In the genomic region with DNA sequence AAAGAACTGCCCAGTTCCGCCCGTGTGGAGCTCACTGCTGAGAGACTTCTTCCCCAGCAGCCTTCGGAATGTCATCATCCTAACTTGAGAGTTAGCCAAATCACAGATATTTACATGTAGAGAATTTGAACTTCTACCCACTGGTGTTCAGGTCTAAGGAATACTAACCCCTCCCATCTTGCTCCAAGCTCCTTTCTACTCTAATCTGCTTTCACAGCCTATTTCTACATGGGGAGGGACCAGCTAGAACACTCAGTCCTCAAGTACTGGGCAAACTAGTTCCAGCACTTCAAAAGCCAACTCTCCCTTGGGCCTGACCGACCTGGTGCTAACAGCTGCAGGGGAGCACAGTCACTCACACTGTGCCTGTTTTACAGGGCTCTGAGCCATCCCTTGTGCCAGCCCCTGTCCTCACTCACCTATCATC, we compare ENCODE assay signal across 11 mouse cellular contexts. TPM values are rescaled to one million over a fixed set of nuclear protein-coding genes. Genes with fewer than 3 reads are reported as not detected.
DNase-seq lines count a peak whose midpoint lies in the region; ATAC-seq and TF ChIP-seq lines count a peak whose summit lies in the region.
"Had no signal": no experiment of that assay in that cellular context is flagged by ENCODE, and none has a peak within 500 bp of the region (broad histone marks: within the 10 kb centered on the region; RNA-seq: fewer than 3 reads in every experiment).

No protein-coding gene starts in this region.

- DNase-seq in heart, adult 18-20 months: peak; percentile 40 to 59
- no peak for DNase-seq in heart, postnatal 25 days (ENCODE audit: low spot score)
- no peak for DNase-seq in neural tube, embryonic 11.5 days (ENCODE audit: low spot score)
- DNase-seq in neural tube, embryonic 10.5 days (ENCODE audit: extremely low spot score, low spot score): no peak
- DNase-seq in kidney, postnatal 36 days: peak; percentile 32 to 73
- no peak for DNase-seq in cerebellum, adult 2 months
- no peak for DNase-seq in adrenal gland, postnatal 25 days
- DNase-seq: right cerebral cortex, postnatal 25 days; thymus, postnatal 25 days had no signal

- no peak for TF ChIP-seq CTCF in cerebellum, adult 2 months (IDR thresholded peaks at IDR 0.05; ENCODE audit: borderline replicate concordance, insufficient read depth, low read depth, low read length)

- no peaks in the 10 kb centered on the region for H3K27me3 ChIP-seq in neural tube, embryonic 11.5 days (ENCODE audit: control insufficient read depth, insufficient read depth, low read length)
- H3K27me3 ChIP-seq in stomach, embryonic 16.5 days (ENCODE audit: control insufficient read depth, insufficient read depth, low read length): no peaks in the 10 kb centered on the region
- H3K27me3 ChIP-seq in cerebellum, adult 2 months (ENCODE audit: control insufficient read depth, insufficient read depth, low read length): no peaks in the 10 kb centered on the region
- H3K27me3 ChIP-seq: CH12.LX had no signal

- WGBS in neural tube, embryonic 11.5 days: 74% methylated on average over 4 of the region's 4 CpGs
- 41% methylated on average over 4 of the region's 4 CpGs for WGBS in stomach, embryonic 16.5 days
- 39% methylated on average over 4 of the region's 4 CpGs for WGBS in cerebellum, adult 2 months

- no peak overlapping the region for H3K9ac ChIP-seq in neural tube, embryonic 11.5 days (ENCODE audit: low read length)
- no peak overlapping the region for H3K9ac ChIP-seq in stomach, embryonic 16.5 days (ENCODE audit: low read length)

- intact Hi-C loops in heart, postnatal 25 days (cut with DNase I): no loop called here

- ATAC-seq in neural tube, embryonic 11.5 days (ENCODE audit: insufficient read depth, low FRiP score, low TSS enrichment): no peak
- ATAC-seq in stomach, embryonic 16.5 days (ENCODE audit: insufficient read depth, low FRiP score): peak; percentile 57; the same call in 1 of the 2 replicates

- H3K27ac ChIP-seq in neural tube, embryonic 11.5 days (ENCODE audit: low read depth, low read length): 0 out of 2 replicates have a peak overlapping the region, but pooled peaks have one; percentile 35
- peak overlapping the region; percentile 67 for H3K27ac ChIP-seq in stomach, embryonic 16.5 days (ENCODE audit: low read length)
- no peak overlapping the region for H3K27ac ChIP-seq in cerebellum, adult 2 months (ENCODE audit: insufficient read depth, low read length)

- H3K4me2 ChIP-seq in neural tube, embryonic 11.5 days (ENCODE audit: low read depth): no peak overlapping the region
- H3K4me2 ChIP-seq in stomach, embryonic 16.5 days (ENCODE audit: low read depth, low read length): no peak overlapping the region

- no peak for TF ChIP-seq POLR2A in cerebellum, adult 2 months (IDR thresholded peaks at IDR 0.05; ENCODE audit: borderline replicate concordance, insufficient read depth, low read length)

- no peak overlapping the region for H3K4me3 ChIP-seq in neural tube, embryonic 11.5 days (ENCODE audit: low read depth, low read length)
- no peak overlapping the region for H3K4me3 ChIP-seq in stomach, embryonic 16.5 days (replicated peaks; ENCODE audit: low read length)
- H3K4me3 ChIP-seq in cerebellum, adult 2 months (replicated peaks; ENCODE audit: insufficient read depth, low read depth, low read length): no peak overlapping the region

- no peaks in the 10 kb centered on the region for H3K36me3 ChIP-seq in neural tube, embryonic 11.5 days (ENCODE audit: control insufficient read depth, insufficient read depth, low read length)
- no peaks in the 10 kb centered on the region for H3K36me3 ChIP-seq in stomach, embryonic 16.5 days (ENCODE audit: control insufficient read depth, insufficient read depth, low read length)

- H3K4me1 ChIP-seq in neural tube, embryonic 11.5 days (ENCODE audit: control insufficient read depth, insufficient read depth, low read length): peaks cover 27% of the 10 kb centered on the region
- H3K4me1 ChIP-seq in stomach, embryonic 16.5 days (ENCODE audit: control insufficient read depth, insufficient read depth, low read length): peaks cover 21% of the 10 kb centered on the region
- H3K4me1 ChIP-seq in cerebellum, adult 2 months (ENCODE audit: control insufficient read depth, insufficient read depth, low read length): peaks cover 4% of the 10 kb centered on the region; the same call in 1 of the 2 replicates

- no peaks in the 10 kb centered on the region for H3K9me3 ChIP-seq in neural tube, embryonic 11.5 days (ENCODE audit: control insufficient read depth, low read length)
- no peaks in the 10 kb centered on the region for H3K9me3 ChIP-seq in stomach, embryonic 16.5 days (replicated peaks; ENCODE audit: control insufficient read depth, low read length)

RNA-seq across cellular contexts. Expression of a gene that starts 44.0 kb away (rescaled TPM):
- 1 to 10 TPM; 3.1 to 3.4 TPM for total RNA-seq in heart, adult 18-20 months (2021)
- 1 to 10 TPM; 3.8 to 4.5 TPM for total RNA-seq in heart, postnatal 25 days (2021)
- polyA plus RNA-seq in neural tube, embryonic 11.5 days (2014; fragmentation: Nextera tagmentation; extraction: Ambion mirVana): 56.2 and 64.9 TPM in 2 replicates
- polyA plus RNA-seq in stomach, embryonic 16.5 days (2015; fragmentation: Nextera tagmentation; extraction: Ambion mirVana): 50.0 and 53.2 TPM in 2 replicates
- polyA plus RNA-seq in cerebellum, adult 2 months (2012; rRNA removed): 11.7 and 12.3 TPM in 2 replicates
- total RNA-seq in adrenal gland, postnatal 25 days (2021): 8.8 TPM in 2 replicates

Comparison
In these comparisons a context has a peak if more than half of its experiments do, and no peak if none do; other contexts are left out.
1. DNase-seq: peak in heart, adult 18-20 months (2 of 2) and kidney, postnatal 36 days (2 of 2); none in heart, postnatal 25 days (single experiment), neural tube, embryonic 11.5 days (single experiment), neural tube, embryonic 10.5 days (single experiment), cerebellum, adult 2 months (0 of 2) and adrenal gland, postnatal 25 days (single experiment).